8 mouse cellular contexts compared by ENCODE assay signal in genomic region chr9:56562440-56562839, GRCm38 (mm10).
"Had no signal": no experiment of that assay in that cellular context is flagged by ENCODE, and none has a peak within 500 bp of the region (broad histone marks: within the 10 kb centered on the region; RNA-seq: fewer than 3 reads in every experiment).

No protein-coding gene starts in this region.

- DNase-seq: kidney, adult 2 months; kidney, postnatal 14 days; lung, embryonic 14.5 days; lung, postnatal 10 days; midbrain, embryonic 14.5 days; right cerebral cortex, postnatal 14 days; thymus, adult 18-20 months; thymus, postnatal 25 days had no signal
